Mouse (Mus musculus) layer of hippocampus, adult 6 months (tissue): Measurements from ENCODE around the gene Olfr1286. TPM values are rescaled to one million over a fixed set of nuclear protein-coding genes. Genes with fewer than 3 reads are reported as not detected.

Experiments used
- long read RNA-seq, 2 experiments: library from polyadenylated mRNA; unstranded; transcript quantifications; one replicate each; pipeline ENCODE4 v2.0.0; 2019 to 2020
- polyA plus RNA-seq: library from polyadenylated mRNA; unstranded; fragments of <200 nt; fragmentation: Nextera tagmentation; gene quantifications from 2 replicates; pipeline ENCODE4 v1.2.3, GENCODE M21; 2021

Olfr1286 gene
- not detected in 2 replicates for polyA plus RNA-seq
- long read RNA-seq, experiment 1, result 0 reads
- long read RNA-seq, experiment 2, result 0 reads

GRCm38 (mm10) chr2:111422931-111423330 is at the start of gene Olfr1286:
Olfr1286 (minus strand) TSS chr2:111423115.

GRCm38 (mm10) chr2:111448842-111449241 is 25.9 kb upstream of the Olfr1286 start, which contains the start of gene Olfr1287:
Olfr1287 (plus strand) TSS chr2:111449142.

GRCm38 (mm10) chr2:111375222-111375621 is 47.7 kb downstream of the Olfr1286 start, which contains the start of gene Olfr1284:
Olfr1284 (plus strand) TSS chr2:111375522.

Other genes starting within 250 kb of the Olfr1286 start
- gene 4930430A15Rik, start 193.5 kb downstream of the Olfr1286 start, polyA plus RNA-seq, result not detected in 2 replicates
- gene Olfr1275, start 187.8 kb downstream of the Olfr1286 start, polyA plus RNA-seq, result not detected in 2 replicates
- gene Olfr1276, start 168.6 kb downstream of the Olfr1286 start, polyA plus RNA-seq, result not detected in 2 replicates
- not detected in 2 replicates for gene Olfr1277, start 149.0 kb downstream of the Olfr1286 start, polyA plus RNA-seq
- gene Olfr1278, start 133.0 kb downstream of the Olfr1286 start, polyA plus RNA-seq, result not detected in 2 replicates
- not detected in 2 replicates for gene Olfr1279, start 122.5 kb downstream of the Olfr1286 start, polyA plus RNA-seq
- not detected in 2 replicates for gene Olfr1280, start 109.1 kb downstream of the Olfr1286 start, polyA plus RNA-seq
- not detected in 2 replicates for gene Olfr1281, start 96.6 kb downstream of the Olfr1286 start, polyA plus RNA-seq
- not detected in 2 replicates for gene Olfr1282, start 87.0 kb downstream of the Olfr1286 start, polyA plus RNA-seq
- gene Olfr1283, start 56.3 kb downstream of the Olfr1286 start, polyA plus RNA-seq, result not detected in 2 replicates
- gene Olfr1284, start 47.6 kb downstream of the Olfr1286 start, polyA plus RNA-seq, result not detected in 2 replicates
- not detected in 2 replicates for gene Olfr1287, start 26.0 kb upstream of the Olfr1286 start, polyA plus RNA-seq
- gene Olfr1288, start 51.0 kb upstream of the Olfr1286 start, polyA plus RNA-seq, result not detected in 2 replicates
- gene Olfr1289, start 57.7 kb upstream of the Olfr1286 start, polyA plus RNA-seq, result not detected in 2 replicates
- not detected in 2 replicates for gene Olfr1290, start 70.7 kb upstream of the Olfr1286 start, polyA plus RNA-seq
- gene Olfr1291-ps1, start 74.1 kb upstream of the Olfr1286 start, polyA plus RNA-seq, result not detected in 2 replicates
- not detected in 2 replicates for gene Olfr1293-ps, start 102.1 kb upstream of the Olfr1286 start, polyA plus RNA-seq
- not detected in 2 replicates for gene Olfr1294, start 117.2 kb upstream of the Olfr1286 start, polyA plus RNA-seq
- not detected in 2 replicates for gene Olfr1295, start 146.6 kb upstream of the Olfr1286 start, polyA plus RNA-seq
- not detected in 2 replicates for gene Olfr1297, start 203.4 kb upstream of the Olfr1286 start, polyA plus RNA-seq
- gene Olfr1298, start 226.1 kb upstream of the Olfr1286 start, polyA plus RNA-seq, result not detected in 2 replicates
- gene Olfr1299, start 238.3 kb upstream of the Olfr1286 start, polyA plus RNA-seq, result not detected in 2 replicates